33 mouse cellular contexts compared by ENCODE assay signal in genomic region chr1:92327141-92327540, GRCm38 (mm10).
"Had no signal": no experiment of that assay in that cellular context is flagged by ENCODE, and none has a peak within 500 bp of the region (broad histone marks: within the 10 kb centered on the region; RNA-seq: fewer than 3 reads in every experiment).

No protein-coding gene starts in this region.

- H3K27me3 ChIP-seq: heart, embryonic 12.5 days; heart, embryonic 13.5 days; heart, embryonic 15.5 days; hindbrain, embryonic 12.5 days; hindbrain, embryonic 15.5 days; kidney, embryonic 15.5 days had no signal

- H3K4me3 ChIP-seq: heart, embryonic 12.5 days; heart, embryonic 13.5 days; heart, embryonic 15.5 days; hindbrain, embryonic 10.5 days; hindbrain, embryonic 12.5 days; hindbrain, embryonic 13.5 days; hindbrain, embryonic 15.5 days; intestine, embryonic 15.5 days; kidney, embryonic 15.5 days; layer of hippocampus, adult 2 months; left cerebral cortex, adult 2 months had no signal

- H3K4me2 ChIP-seq: heart, embryonic 11.5 days; heart, embryonic 12.5 days; heart, embryonic 13.5 days; heart, embryonic 15.5 days; hindbrain, embryonic 12.5 days; hindbrain, embryonic 13.5 days; hindbrain, embryonic 14.5 days; hindbrain, embryonic 15.5 days; intestine, embryonic 15.5 days; kidney, embryonic 15.5 days had no signal

- H3K36me3 ChIP-seq: heart, embryonic 12.5 days; heart, embryonic 13.5 days; heart, embryonic 15.5 days; hindbrain, embryonic 10.5 days; hindbrain, embryonic 12.5 days; hindbrain, embryonic 13.5 days; hindbrain, embryonic 15.5 days; intestine, embryonic 15.5 days; kidney, embryonic 15.5 days had no signal

- ATAC-seq: hindbrain, embryonic 16.5 days; hindbrain, postnatal 0 days; inflammation-experienced regulatory T-cells, adult 6 months; intestine, embryonic 15.5 days; intestine, embryonic 16.5 days; intestine, postnatal 0 days had no signal

- H3K9ac ChIP-seq: heart, embryonic 12.5 days; heart, embryonic 13.5 days; heart, embryonic 15.5 days; hindbrain, embryonic 12.5 days; hindbrain, embryonic 13.5 days; hindbrain, embryonic 14.5 days; hindbrain, embryonic 15.5 days; intestine, embryonic 15.5 days; kidney, embryonic 15.5 days had no signal

- H3K9me3 ChIP-seq: heart, embryonic 12.5 days; heart, embryonic 13.5 days; heart, embryonic 15.5 days; hindbrain, embryonic 10.5 days; hindbrain, embryonic 12.5 days; hindbrain, embryonic 13.5 days; hindbrain, embryonic 15.5 days; intestine, embryonic 15.5 days; kidney, embryonic 15.5 days had no signal

- H3K4me1 ChIP-seq: hindbrain, embryonic 15.5 days; intestine, embryonic 15.5 days had no signal

- H3K27ac ChIP-seq: heart, embryonic 13.5 days; heart, embryonic 15.5 days; hindbrain, embryonic 10.5 days; hindbrain, embryonic 12.5 days; hindbrain, embryonic 13.5 days; hindbrain, embryonic 14.5 days; hindbrain, embryonic 15.5 days; hindbrain, postnatal 0 days; intestine, embryonic 15.5 days; kidney, embryonic 15.5 days; kidney, postnatal 0 days; layer of hippocampus, adult 2 months; left cerebral cortex, adult 2 months had no signal

- DNase-seq: heart, postnatal 10 days; heart, postnatal 36 days; heart, postnatal 4 days; kidney, adult 11 months; kidney, adult 18-20 months; kidney, adult 2 months; kidney, adult 8-10 months; kidney, adult 9 months; kidney, postnatal 10 days; kidney, postnatal 14 days; kidney, postnatal 36 days; kidney, postnatal 4 days; layer of hippocampus, adult 9-11 months; layer of hippocampus, postnatal 36 days had no signal
